Mouse (Mus musculus): ENCODE results near the gene Rgs3. TPM values are rescaled to one million over a fixed set of nuclear protein-coding genes. Genes with fewer than 3 reads are reported as not detected.
A peak's percentile ranks its signal among the peaks of the same experiment; 100 is the strongest.

Gene Rgs3
- 46.7 and 53.4 TPM in 2 replicates for polyA plus RNA-seq (2015; fragmentation: Nextera tagmentation; extraction: Ambion mirVana)

DNA sequence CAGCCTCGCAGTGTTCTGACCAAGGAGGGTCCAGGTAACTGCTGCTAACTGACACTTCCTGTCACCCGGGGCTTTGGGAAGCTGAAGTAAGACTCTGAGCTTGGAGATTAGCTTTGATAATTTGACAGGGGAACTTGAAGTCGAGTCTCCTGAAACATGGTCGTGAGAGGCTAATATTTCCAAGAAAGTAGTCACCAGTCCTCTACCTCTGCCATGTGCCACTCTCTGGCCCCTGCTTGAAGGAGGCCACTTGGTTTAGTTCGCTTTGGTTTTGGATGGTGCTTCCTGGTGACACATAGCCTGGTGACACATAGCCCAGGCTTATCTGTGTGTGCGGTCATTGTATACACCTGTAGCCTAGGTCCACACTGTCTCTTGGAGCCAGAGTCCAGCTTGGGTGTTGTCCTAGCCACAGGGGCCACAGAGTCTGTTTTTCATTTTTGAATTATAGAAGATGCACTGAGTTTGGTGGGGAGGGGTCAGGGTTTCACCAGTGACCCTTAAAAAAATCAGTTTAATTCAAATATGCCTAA, at the start of gene Rgs3:
TSS of gene Rgs3 (plus strand) at position 51 of the 533 bp plus-strand sequence.
- WGBS, result 72% methylated on average over 6 of the region's 6 CpGs
- no peak within 1 kb of the TSS for H3K27ac ChIP-seq (replicated peaks)
- H3K4me3 ChIP-seq, result no peak within 1 kb of the TSS
- H3K27me3 ChIP-seq, result 0 out of 2 replicates have a peak, but pooled peaks cover 3% of the 10 kb centered on the region
- no peaks in the 10 kb centered on the region for H3K36me3 ChIP-seq
- no peak for ATAC-seq (replicated peaks)
- H3K4me1 ChIP-seq, result peaks cover 4% of the 10 kb centered on the region; the same call in 1 of the 2 replicates
- no peaks in the 10 kb centered on the region for H3K9me3 ChIP-seq
- no peak within 1 kb of the TSS for H3K9ac ChIP-seq (replicated peaks)
- H3K4me2 ChIP-seq (replicated peaks), result no peak within 1 kb of the TSS

DNA sequence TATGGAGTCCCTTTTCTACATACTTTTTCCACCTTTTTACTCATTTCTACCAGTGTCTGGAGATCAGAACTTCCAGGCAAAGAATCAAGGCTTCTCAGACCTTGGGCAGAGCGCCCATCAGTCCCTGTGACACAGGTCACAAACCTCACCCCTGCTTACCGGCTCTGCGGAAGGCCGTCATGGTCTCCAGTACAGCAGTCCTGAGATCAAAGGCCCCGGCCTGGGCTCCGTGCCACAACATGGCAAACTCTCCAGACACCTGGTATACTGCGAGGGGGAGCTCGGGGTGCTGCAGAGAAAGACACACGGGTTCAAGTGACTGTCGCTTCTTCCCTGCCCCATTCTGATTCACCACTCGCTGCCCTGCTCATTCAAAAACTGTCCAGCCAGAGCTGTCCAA, 49.7 kb upstream of the Rgs3 start:
- H3K9me3 ChIP-seq, result no peaks in the 10 kb centered on the region
- WGBS, result 87% methylated on average over 11 of the region's 11 CpGs
- H3K4me3 ChIP-seq, result no peak overlapping the region
- no peak overlapping the region for H3K27ac ChIP-seq (replicated peaks)
- H3K36me3 ChIP-seq, result peaks cover 56% of the 10 kb centered on the region
- ATAC-seq (replicated peaks), result no peak
- H3K9ac ChIP-seq (replicated peaks), result no peak overlapping the region
- H3K4me1 ChIP-seq, result no peaks in the 10 kb centered on the region
- no peaks in the 10 kb centered on the region for H3K27me3 ChIP-seq
- H3K4me2 ChIP-seq (replicated peaks), result no peak overlapping the region

DNA sequence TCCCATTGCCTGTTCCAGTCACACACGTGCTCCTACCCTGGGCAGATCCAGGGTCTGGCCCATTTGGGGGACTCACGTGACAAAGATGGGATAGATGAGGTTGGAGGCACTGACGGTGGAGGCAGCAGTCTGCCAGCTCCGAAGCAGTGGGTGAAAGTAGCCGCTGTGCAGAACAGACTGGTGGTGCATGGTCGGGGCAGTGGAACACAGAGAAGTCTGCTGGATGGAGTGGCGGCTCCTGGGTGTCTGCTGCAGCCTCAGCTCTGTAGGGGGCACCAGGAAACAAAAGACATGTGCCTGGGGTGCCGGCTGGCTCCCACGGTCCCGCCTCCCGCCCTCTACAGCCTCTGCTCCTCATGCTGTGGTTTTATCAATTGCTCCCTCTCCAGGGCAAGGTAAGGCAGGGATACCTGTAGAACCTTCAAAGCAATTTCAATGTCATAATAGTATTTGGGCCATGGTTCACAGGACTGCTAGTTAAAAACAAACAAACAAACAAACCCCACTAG, 45.6 kb upstream of the Rgs3 start:
- Histone ChIP-seq H3K9me3 (no peaks in the 10 kb centered on the region), H3K27ac (replicated peaks) (no peak overlapping the region), H3K9ac (replicated peaks) (no peak overlapping the region), H3K4me2 (replicated peaks) (no peak overlapping the region), H3K4me3 (no peak overlapping the region), H3K36me3 (peaks cover 41% of the 10 kb centered on the region), H3K27me3 (no peaks in the 10 kb centered on the region), H3K4me1 (peaks cover 9% of the 10 kb centered on the region)
- no peak for ATAC-seq (replicated peaks)
- WGBS, result 55% methylated on average over 11 of the region's 11 CpGs

DNA sequence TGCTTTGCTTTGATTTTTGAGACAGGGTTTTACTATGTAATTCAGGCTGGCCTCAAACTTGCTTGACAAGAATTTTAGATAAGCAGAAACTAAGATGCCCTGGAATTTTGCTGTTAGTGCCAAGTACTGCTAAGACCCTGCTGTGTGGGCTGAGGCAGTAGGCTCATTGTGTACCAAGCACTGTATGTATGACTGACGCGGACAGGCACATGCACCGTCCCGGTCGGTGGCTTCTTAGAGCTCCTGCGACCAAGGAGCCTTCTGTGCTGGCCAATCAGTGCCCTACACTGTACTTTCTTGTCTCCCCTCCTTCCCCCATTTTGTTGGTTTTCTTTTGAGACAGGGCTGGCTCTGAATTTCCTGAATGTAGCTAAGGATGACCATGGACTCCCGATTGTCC, 44.7 kb upstream of the Rgs3 start:
- WGBS, result 88% methylated on average over 7 of the region's 7 CpGs
- Histone ChIP-seq H3K4me3 (no peak overlapping the region), H3K27ac (replicated peaks) (no peak overlapping the region), H3K9me3 (no peaks in the 10 kb centered on the region), H3K4me2 (replicated peaks) (no peak overlapping the region), H3K27me3 (no peaks in the 10 kb centered on the region), H3K4me1 (peaks cover 12% of the 10 kb centered on the region), H3K9ac (replicated peaks) (no peak overlapping the region), H3K36me3 (peaks cover 31% of the 10 kb centered on the region)
- no peak for ATAC-seq (replicated peaks)

DNA sequence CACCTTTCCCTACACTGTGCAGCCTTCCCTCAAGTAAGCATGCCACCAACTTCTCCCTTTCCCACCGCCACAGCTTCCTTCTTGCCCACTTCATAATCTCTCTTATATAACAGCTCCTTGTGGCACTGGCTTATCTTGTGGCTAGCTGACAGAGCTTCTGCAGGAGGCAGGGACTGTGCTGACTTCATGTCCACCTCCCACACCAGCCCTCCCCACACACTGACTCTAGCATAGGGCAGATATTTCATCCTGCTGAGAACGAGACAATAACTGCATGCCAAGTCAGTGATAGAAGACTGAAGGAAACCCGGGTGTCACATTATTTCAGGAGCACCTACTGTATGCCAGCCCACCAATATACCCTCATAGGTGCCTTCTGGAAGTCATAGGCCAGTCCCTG, 44.2 kb upstream of the Rgs3 start:
- peaks cover 26% of the 10 kb centered on the region for H3K36me3 ChIP-seq
- no peak overlapping the region for H3K9ac ChIP-seq (replicated peaks)
- no peak overlapping the region for H3K4me2 ChIP-seq (replicated peaks)
- ATAC-seq (replicated peaks), result no peak
- peaks cover 17% of the 10 kb centered on the region for H3K4me1 ChIP-seq
- H3K27me3 ChIP-seq, result no peaks in the 10 kb centered on the region
- no peak overlapping the region for H3K27ac ChIP-seq (replicated peaks)
- no peak overlapping the region for H3K4me3 ChIP-seq
- no peaks in the 10 kb centered on the region for H3K9me3 ChIP-seq
- WGBS, result 91% methylated on average over 3 of the region's 3 CpGs

DNA sequence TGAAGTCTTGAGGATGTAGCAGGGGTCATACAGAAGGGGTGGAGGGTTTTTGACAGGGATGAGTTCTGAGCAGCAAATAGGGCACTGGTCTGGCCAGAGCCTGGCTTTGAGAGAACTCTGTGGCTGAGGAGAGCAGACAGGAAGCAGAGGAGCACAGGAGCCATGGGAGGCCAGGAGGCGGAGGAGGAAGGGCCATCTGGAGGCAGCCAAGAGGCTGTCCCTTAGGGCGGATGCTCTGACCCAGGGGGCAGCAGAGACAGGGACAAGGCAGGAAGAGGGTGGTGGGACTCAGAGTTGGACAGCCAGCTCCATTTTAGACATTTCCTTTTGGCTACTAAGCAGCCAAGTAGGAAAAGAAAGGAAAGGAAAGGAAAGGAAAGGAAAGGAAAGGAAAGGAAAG, 43.6 kb upstream of the Rgs3 start:
- Histone ChIP-seq H3K9me3 (no peaks in the 10 kb centered on the region), H3K27me3 (no peaks in the 10 kb centered on the region), H3K9ac (replicated peaks) (no peak overlapping the region), H3K4me3 (no peak overlapping the region), H3K36me3 (peaks cover 20% of the 10 kb centered on the region), H3K4me2 (replicated peaks) (no peak overlapping the region), H3K4me1 (peaks cover 18% of the 10 kb centered on the region), H3K27ac (replicated peaks) (no peak overlapping the region)
- no peak for ATAC-seq (replicated peaks)
- WGBS, result 51% methylated on average over 2 of the region's 2 CpGs

DNA sequence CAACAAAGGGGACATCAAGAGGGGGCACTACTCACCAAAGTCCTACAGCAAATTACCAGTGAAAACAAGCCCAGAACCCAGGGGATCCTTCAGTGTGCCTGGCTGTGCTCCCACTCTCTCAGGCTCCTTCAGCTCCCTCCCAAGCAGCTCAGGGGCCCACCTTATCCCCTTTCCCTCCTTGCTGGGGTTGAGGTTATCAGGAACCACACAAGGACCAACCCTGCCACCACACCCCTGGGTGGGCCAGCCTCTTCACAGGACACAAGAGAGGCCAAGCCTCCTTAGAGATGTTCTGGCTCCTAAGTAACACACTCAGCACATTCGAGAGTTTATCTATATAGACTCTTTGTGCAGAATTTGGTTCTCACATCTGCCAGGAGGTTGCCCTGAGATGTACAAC, 43.1 kb upstream of the Rgs3 start:
- Histone ChIP-seq H3K9me3 (no peaks in the 10 kb centered on the region), H3K4me1 (peaks cover 18% of the 10 kb centered on the region), H3K36me3 (peaks cover 17% of the 10 kb centered on the region), H3K9ac (replicated peaks) (no peak overlapping the region), H3K27me3 (no peaks in the 10 kb centered on the region), H3K4me2 (replicated peaks) (no peak overlapping the region), H3K4me3 (no peak overlapping the region), H3K27ac (replicated peaks) (no peak overlapping the region)
- 88% methylated on average over 1 of the region's 1 CpGs for WGBS
- ATAC-seq (replicated peaks), result no peak

DNA sequence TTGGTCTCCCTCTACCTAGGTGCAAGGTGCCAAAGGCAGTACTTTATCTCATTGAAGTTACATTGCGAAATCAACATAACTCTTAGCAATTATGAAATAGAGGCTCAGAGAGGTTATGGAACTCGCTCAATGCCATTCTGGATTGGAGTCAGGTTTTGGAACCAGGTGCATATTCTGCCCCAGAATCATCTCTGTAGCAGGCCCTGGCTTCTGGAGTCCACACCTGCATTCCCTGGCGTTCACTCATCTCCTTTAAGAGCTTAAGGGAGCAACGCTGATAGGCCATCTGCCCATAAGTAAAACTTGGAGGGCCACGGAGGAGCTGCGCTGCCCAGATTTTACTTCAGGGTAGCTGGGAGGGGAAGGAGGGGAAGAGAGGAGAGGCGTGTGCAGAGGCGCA, 42.6 kb upstream of the Rgs3 start:
- H3K9ac ChIP-seq (replicated peaks), result no peak overlapping the region
- H3K27ac ChIP-seq (replicated peaks), result no peak overlapping the region
- H3K9me3 ChIP-seq, result no peaks in the 10 kb centered on the region
- 91% methylated on average over 8 of the region's 8 CpGs for WGBS
- H3K36me3 ChIP-seq, result peaks cover 12% of the 10 kb centered on the region
- peaks cover 18% of the 10 kb centered on the region for H3K4me1 ChIP-seq
- H3K4me3 ChIP-seq, result no peak overlapping the region
- ATAC-seq (replicated peaks), result no peak
- no peaks in the 10 kb centered on the region for H3K27me3 ChIP-seq
- no peak overlapping the region for H3K4me2 ChIP-seq (replicated peaks)

DNA sequence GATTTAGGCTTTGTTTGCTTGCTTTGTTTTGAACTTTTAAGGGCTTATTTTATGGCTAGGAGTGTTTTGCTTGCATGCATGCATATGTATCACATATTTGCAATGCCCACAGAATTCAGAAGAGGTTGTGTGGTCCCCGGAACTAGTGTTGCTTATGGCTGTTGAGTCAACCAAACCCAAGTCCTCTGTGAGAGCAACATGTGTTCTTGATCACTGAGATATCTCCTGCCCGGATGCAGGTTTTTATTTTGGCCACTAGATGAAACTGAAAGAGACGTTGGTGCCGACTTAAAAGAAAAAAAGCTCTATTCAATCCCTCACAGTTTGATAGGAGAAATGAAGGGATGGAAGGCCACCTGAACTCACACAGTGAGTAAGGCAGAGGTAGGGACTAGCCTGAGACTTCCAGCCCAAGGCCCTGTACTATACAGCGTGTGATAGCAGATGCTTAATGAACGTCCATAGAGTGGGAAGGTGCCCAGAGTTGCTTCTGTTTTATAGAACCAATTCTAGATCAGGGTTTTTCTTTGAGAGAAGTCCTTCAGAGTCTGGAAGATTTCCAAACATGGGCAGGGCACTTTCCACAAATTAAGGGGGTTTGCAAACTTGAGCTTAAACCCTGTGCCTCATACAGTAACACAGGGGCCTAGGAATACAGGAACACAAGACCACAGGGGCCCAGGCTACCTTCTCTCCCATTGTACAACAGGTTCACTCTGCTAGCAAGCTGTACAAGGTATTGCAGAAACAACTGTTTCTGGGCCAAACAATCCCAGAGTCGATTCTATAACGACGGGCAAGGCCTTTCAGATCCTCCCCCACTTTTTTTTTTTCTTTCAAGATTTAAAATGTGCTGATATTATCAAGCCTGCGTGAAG, 41.9 kb upstream of the Rgs3 start:
- 83% methylated on average over 10 of the region's 10 CpGs for WGBS
- Histone ChIP-seq H3K27ac (replicated peaks) (no peak overlapping the region), H3K4me3 (no peak overlapping the region), H3K4me1 (peaks cover 18% of the 10 kb centered on the region), H3K9me3 (no peaks in the 10 kb centered on the region), H3K9ac (replicated peaks) (no peak overlapping the region), H3K27me3 (no peaks in the 10 kb centered on the region), H3K4me2 (replicated peaks) (0 out of 2 replicates have a peak overlapping the region, but pooled peaks have one; percentile 68), H3K36me3 (peaks cover 7% of the 10 kb centered on the region)
- ATAC-seq (replicated peaks), result no peak

DNA sequence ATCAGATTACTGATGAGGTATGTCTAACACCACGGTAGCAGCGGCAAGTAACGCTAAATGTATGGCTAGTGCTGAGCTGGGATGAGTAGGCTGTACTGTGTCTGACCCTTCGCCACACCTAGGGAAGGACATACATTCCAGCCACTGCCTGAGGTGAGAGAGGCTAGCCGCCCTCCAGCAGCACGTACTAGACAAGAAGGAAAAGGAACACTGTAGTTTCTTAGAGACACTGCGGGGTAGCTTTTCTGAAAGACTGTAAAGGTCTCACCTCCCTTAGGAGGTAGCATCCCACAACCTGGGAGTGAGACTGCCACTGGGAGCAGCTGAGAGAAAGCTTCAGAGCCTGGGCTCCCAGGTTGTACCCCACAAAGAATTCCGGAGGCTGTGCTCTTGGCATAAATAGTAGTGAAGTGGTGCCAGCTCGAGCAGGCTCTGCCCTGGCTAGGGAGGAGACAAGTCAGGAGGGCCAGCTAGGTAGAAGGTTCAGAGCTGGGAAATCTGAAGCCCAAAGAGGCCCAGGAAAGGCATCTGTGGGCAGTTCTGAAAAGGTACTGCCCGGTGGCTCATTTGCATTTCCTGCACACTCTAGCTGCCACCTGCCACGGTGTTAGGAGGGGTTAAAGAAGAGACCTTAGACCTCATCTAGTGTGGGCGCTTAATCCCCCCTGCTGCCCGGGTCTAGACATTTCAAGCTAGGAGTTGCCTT, 41.1 kb upstream of the Rgs3 start:
- peak overlapping the region; percentile 68 for H3K4me2 ChIP-seq (replicated peaks)
- H3K27me3 ChIP-seq, result no peaks in the 10 kb centered on the region
- H3K4me3 ChIP-seq, result peak overlapping the region; percentile 90
- peak overlapping the region; percentile 23 for H3K9ac ChIP-seq (replicated peaks)
- H3K4me1 ChIP-seq, result peaks cover 21% of the 10 kb centered on the region
- no peaks in the 10 kb centered on the region for H3K9me3 ChIP-seq
- H3K27ac ChIP-seq (replicated peaks), result no peak overlapping the region
- ATAC-seq (replicated peaks), result 0 out of 2 replicates have a peak, but pooled peaks have one; percentile 11
- peaks cover 3% of the 10 kb centered on the region for H3K36me3 ChIP-seq
- WGBS, result 47% methylated on average over 13 of the region's 13 CpGs

DNA sequence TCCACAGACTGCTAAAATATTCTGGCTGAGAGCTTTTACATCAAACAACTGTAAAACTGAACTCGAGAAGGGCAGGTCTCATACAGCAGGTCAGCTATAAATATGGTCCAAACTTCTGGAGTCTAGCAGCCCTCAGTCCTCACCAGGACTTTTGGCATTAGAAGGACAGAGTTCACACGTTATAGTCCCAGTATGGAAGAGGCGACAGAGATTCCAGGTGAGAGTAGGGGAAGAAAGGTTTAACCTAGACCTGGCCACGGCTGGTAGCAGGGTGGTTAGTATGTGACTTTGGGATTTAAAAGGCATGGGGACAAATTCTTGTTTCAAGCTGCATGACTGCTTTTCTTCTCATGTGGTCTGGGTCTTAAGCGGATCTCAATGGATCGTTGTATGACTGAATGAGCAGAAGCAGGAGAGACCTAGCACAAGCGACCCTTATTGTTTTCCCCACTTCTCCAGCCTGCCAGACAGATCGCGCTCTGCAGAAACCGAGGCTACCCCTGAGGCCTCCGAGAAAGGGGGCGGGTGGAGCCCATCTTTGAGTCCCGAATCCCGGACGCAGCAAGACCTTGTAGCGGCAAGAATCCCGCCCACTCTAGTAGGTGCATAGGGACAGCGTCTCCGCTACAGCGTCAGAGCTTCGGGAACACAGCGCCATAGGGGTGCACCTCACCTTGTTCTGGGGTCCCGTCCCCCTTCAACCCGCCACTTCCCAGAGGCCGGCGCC, 40.4 kb upstream of the Rgs3 start:
- H3K27ac ChIP-seq (replicated peaks), result peak overlapping the region; percentile 77
- H3K36me3 ChIP-seq, result peaks cover 4% of the 10 kb centered on the region
- peak overlapping the region; percentile 68 for H3K4me2 ChIP-seq (replicated peaks)
- peak overlapping the region; percentile 71 for H3K9ac ChIP-seq (replicated peaks)
- peaks cover 28% of the 10 kb centered on the region for H3K4me1 ChIP-seq
- WGBS, result 1% methylated on average over 26 of the region's 26 CpGs
- no peaks in the 10 kb centered on the region for H3K9me3 ChIP-seq
- peak overlapping the region; percentile 90 for H3K4me3 ChIP-seq
- no peaks in the 10 kb centered on the region for H3K27me3 ChIP-seq
- ATAC-seq (replicated peaks), result peak; percentile 87

All from forebrain, embryonic 15.5 days (tissue).